Mouse (Mus musculus) left cerebral cortex, adult 18-20 months (tissue): Measurements from ENCODE around the gene Telo2. TPM values are rescaled to one million over a fixed set of nuclear protein-coding genes. Genes with fewer than 3 reads are reported as not detected.

Source experiments
- DNase-seq, 2 experiments: peaks; one replicate each; pipeline ENCODE4 v3.0.0; 2021 to 2022; ENCODE audit warnings: low spot score in 2 of 2, mixed read lengths in 1 of 2
- total RNA-seq, 2 experiments: library from RNA; stranded (reverse); gene quantifications; 2 replicates each; pipeline ENCODE4 v1.2.3; 2021

Telo2 gene
- total RNA-seq, 2 experiments from 2014 or later, result 28.4 to 34.4 TPM

DNA sequence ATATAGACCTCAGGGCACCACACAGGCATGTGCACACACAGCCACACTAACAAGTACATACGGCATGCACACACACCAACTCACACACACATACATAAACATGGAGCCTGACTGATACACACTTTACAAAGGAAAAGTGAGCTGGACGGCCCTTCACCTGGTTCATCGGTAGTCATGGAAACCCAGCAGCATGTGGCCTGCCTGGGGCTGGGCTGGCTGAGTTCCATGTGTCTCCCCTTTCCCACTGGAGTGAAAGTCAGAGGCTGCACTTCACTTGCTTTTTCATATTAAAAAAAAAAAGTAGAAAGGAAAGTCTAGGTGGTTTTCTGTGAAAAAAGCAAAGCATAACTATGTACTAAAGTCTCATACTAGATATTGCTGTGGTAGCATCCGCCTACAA lies 52.5 kb downstream of the Telo2 start:
- DNase-seq, result no peak

- no peak for DNase-seq
Observed at GRCm38 (mm10) chr17:25057041-25057440, 58.7 kb downstream of the Telo2 start.

- no peak for DNase-seq
Observed at GRCm38 (mm10) chr17:25053274-25053673, 62.5 kb downstream of the Telo2 start.

Other genes with a start within 250 kb of the Telo2 start
- gene Igfals, start 250.0 kb downstream of the Telo2 start, total RNA-seq, result not detected
- 10 to 100 TPM; 30.4 to 31.0 TPM for gene Nubp2, start 229.6 kb downstream of the Telo2 start, total RNA-seq
- 10 to 100 TPM; 60.3 to 60.7 TPM for gene Spsb3, start 229.3 kb downstream of the Telo2 start, total RNA-seq
- gene Eme2, start 220.9 kb downstream of the Telo2 start, total RNA-seq, result 10 to 100 TPM; 47.5 to 51.1 TPM
- gene Mrps34, start 220.9 kb downstream of the Telo2 start, total RNA-seq, result 10 to 100 TPM; 69.0 to 72.9 TPM
- 10 to 100 TPM; 51.8 to 54.1 TPM for gene Nme3, start 219.5 kb downstream of the Telo2 start, total RNA-seq
- gene Mapk8ip3, start 179.0 kb downstream of the Telo2 start, total RNA-seq, result 100 to 1,000 TPM; 383 to 387 TPM
- gene Jpt2, start 155.3 kb downstream of the Telo2 start, total RNA-seq, result 1 to 10 TPM; 4.9 to 5.2 TPM
- gene Cramp1l, start 100.2 kb downstream of the Telo2 start, total RNA-seq, result 10 to 100 TPM; 29.7 to 30.3 TPM
- gene Ift140, start 99.9 kb downstream of the Telo2 start, total RNA-seq, result 10 to 100 TPM; 20.1 to 20.9 TPM
- gene Tmem204, start 32.4 kb downstream of the Telo2 start, total RNA-seq, result 1 to 10 TPM; 8.9 to 9.4 TPM
- under 1 TPM; 0.54 to 0.67 TPM for gene Ptx4, start 4.8 kb upstream of the Telo2 start, total RNA-seq
- 10 to 100 TPM; 46.9 to 47.0 TPM for gene Clcn7, start 17.4 kb upstream of the Telo2 start, total RNA-seq
- gene Ccdc154, start 46.5 kb upstream of the Telo2 start, total RNA-seq, result not detected
- not detected for gene Gm38655, start 59.5 kb upstream of the Telo2 start, total RNA-seq
- 10 to 100 TPM; 17.8 to 20.5 TPM for gene BC003965, start 68.6 kb upstream of the Telo2 start, total RNA-seq
- 10 to 100 TPM; 34.2 to 41.3 TPM for gene Unkl, start 72.4 kb upstream of the Telo2 start, total RNA-seq
- gene Gnptg, start 124.2 kb upstream of the Telo2 start, total RNA-seq, result 10 to 100 TPM; 74.7 to 77.3 TPM
- gene Tsr3, start 124.2 kb upstream of the Telo2 start, total RNA-seq, result 10 to 100 TPM; 21.0 to 24.3 TPM
- 10 to 100 TPM; 17.5 to 18.7 TPM for gene Baiap3, start 140.4 kb upstream of the Telo2 start, total RNA-seq
- 100 to 1,000 TPM; 218 to 227 TPM for gene Ube2i, start 158.7 kb upstream of the Telo2 start, total RNA-seq
- gene Prss34, start 182.4 kb upstream of the Telo2 start, total RNA-seq, result not detected
- gene Prss28, start 192.7 kb upstream of the Telo2 start, total RNA-seq, result not detected
- not detected for gene Prss29, start 202.7 kb upstream of the Telo2 start, total RNA-seq
- gene Tpsab1, start 229.6 kb upstream of the Telo2 start, total RNA-seq, result not detected